Mouse (Mus musculus): Measurements from ENCODE around the gene Shisal1.

The Shisal1 gene

DNA sequence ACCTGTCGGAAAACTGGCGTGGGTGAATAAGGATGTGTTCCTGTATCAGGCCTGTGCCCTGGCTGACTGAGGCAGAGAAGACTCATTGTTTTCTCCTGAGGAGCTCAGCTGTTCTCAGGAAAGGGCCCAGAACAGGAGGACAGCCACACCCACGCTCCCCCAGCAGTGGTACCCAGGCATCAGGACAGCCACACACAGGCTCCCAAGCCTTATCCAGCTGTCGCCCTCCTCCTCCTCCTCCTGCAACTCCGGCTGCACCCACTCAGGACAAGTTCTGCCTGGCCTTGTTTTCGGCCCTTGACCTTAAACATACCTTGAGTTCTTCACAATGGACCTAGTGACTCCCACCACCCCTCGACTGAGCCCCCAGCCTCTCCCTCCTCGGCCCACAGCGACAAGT, 68.2 kb downstream of the Shisal1 start:
- no peak for DNase-seq (ENCODE audit: low read depth, low spot score)

DNA sequence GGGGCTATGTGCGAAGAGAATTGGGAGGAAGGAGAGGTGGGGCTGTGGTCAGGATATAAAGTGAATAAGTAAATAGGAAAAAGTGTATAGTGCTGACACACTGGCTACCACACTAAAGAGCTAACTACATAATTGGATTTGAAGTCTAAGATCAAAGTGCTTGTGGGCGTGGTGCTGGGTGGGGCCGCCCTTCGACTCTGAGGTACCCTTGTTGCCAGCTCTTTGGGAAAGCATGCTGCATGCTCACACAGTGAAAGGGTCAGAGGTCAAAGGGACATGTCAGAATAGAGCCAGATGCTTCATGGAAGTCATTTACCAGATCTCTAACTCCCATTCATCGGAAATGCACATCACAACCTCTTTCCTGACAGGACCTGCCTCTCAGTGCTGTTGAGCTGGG, 74.1 kb downstream of the Shisal1 start:
- no peak for DNase-seq (ENCODE audit: low read depth, low spot score)

- no peak for DNase-seq (ENCODE audit: low read depth, low spot score)
Measured at GRCm38 (mm10) chr15:84367402-84367801, 79.5 kb downstream of the Shisal1 start.

- no peak for DNase-seq (ENCODE audit: low read depth, low spot score)
Measured at GRCm38 (mm10) chr15:84366574-84366989, 80.3 kb downstream of the Shisal1 start.

DNA sequence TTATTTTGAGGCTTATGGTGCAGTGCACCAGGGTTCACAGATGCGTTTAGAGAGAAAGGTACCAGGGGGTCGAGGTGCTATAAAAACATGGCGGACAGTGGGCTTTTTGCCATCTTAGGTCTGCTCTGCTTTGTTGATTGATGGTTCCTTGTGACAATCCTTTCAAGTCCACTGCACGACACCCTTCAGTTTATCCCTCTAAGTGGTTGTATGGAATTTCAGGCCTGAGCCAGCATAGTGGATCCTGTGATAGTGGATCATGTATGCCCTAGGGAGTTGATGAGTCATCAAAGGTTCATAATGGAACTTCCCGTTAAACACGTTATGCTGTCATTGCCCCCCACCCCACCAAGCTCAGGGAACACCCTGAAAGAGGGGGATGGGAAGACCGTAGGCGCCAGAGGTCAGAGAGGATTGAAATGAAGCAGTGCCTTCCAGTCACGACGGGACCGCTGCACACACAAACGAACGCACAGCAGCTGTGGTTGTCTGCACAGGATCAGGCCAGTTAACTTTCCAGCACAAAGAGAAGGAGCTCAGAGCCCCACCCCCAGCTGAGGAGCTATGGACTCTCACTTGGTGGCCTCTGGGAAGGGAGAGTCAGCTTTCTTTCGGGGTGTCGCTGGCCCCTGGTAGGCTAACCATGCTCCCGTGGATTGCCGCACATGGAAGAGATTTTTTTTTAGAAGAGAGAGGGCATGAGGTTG, 81.1 kb downstream of the Shisal1 start:
- DNase-seq (ENCODE audit: low read depth, low spot score) = peak; percentile 28

GRCm38 (mm10) chr15:84364746-84365145, 82.2 kb downstream of the Shisal1 start:
- DNase-seq (ENCODE audit: low read depth, low spot score) = no peak

DNA sequence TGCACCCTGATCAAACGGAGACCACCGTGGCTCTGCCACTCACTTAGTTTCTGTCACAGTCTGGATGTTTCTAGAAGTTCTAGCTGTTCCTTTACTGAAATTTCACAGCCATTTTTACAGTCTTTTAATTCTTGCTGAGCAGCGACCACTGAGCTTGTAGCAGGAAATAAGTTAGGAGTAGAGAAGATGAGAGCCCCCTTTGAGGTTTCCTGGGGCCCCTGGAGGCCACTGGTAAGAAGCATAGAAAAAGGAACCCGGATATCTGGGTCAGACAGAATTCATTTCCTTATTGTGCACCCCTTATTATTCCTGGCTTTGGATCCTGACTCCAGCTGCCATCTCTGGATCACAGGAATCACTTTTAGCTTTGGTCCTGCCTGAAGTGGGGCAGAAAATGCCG, 91.8 kb downstream of the Shisal1 start:
- DNase-seq (ENCODE audit: low read depth, low spot score) = no peak

DNA sequence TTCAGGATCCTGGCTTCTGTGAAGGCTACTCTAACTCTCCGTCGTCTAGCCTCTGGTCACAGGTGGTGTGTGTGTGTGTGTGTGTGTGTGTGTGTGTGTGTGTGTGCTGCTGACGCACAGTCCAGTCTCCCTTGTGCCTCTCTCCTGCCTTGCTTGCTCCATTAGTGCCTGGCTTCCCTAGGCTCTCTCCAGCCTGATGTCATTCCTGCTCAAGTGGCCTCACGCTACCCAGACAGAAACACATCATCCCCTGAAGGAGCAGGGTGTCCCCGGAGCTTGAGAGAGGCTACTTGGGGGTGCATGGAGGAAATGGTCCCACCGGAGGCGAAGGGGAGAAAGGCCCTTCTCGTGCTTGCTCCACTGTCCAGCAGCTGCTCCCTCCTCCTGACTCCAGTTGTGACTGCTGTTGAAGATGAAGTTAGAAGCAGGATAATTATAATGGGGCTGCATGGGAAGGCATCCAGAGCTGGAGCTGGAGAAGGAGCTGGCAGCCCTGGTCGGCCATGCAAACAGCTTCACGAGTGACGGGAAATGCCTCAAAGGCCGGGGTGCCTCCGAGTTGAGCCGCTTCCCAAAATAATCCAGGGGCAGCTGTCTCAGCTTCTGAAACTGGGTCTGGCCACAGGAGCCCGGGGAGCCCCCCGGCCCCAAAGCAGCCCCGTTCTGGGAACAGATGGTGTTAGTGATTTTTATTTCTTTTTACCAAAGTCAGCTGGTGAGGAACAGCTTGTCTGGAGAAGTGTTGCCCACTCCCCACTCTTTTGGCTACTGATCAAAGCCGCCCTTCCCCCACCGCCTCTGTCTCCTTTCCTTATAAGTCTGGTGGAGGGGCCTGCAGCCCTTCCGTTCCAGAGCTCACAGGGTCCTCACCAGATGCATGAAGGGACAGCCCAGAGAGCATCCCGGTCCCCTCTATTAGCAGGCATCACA, 94.7 kb downstream of the Shisal1 start:
- no peak for DNase-seq (ENCODE audit: low read depth, low spot score)

- no peak for DNase-seq (ENCODE audit: low read depth, low spot score)
Measured at GRCm38 (mm10) chr15:84351342-84351741, 95.6 kb downstream of the Shisal1 start.

GRCm38 (mm10) chr15:84349915-84350738, 96.8 kb downstream of the Shisal1 start:
- no peak for DNase-seq (ENCODE audit: low read depth, low spot score)

- no peak for DNase-seq (ENCODE audit: low read depth, low spot score)
Measured at GRCm38 (mm10) chr15:84348769-84349168, 98.1 kb downstream of the Shisal1 start.

- DNase-seq (ENCODE audit: low read depth, low spot score) = no peak
Measured at GRCm38 (mm10) chr15:84340926-84341325, 106.0 kb downstream of the Shisal1 start.

- DNase-seq (ENCODE audit: low read depth, low spot score) = no peak
Measured at GRCm38 (mm10) chr15:84337599-84337998, 109.3 kb downstream of the Shisal1 start.

GRCm38 (mm10) chr15:84336281-84336817, 110.5 kb downstream of the Shisal1 start:
- no peak for DNase-seq (ENCODE audit: low read depth, low spot score)

GRCm38 (mm10) chr15:84331066-84331612, 115.8 kb downstream of the Shisal1 start:
- no peak for DNase-seq (ENCODE audit: low read depth, low spot score)

- DNase-seq (ENCODE audit: low read depth, low spot score) = no peak
Measured at GRCm38 (mm10) chr15:84329940-84330339, 117.0 kb downstream of the Shisal1 start.

Data from 3T3-L1 (cell line).